Mouse (Mus musculus) layer of hippocampus, adult 9-11 months (tissue): ENCODE measurements at regions not wholly inside any gene's neighbourhood (a gene's known extent, or its start where the extent isn't known, plus 50 kb on each side); places are given as distances from the start of the nearest gene placed in this dataset.

Experiments
- DNase-seq: peaks from one replicate; pipeline ENCODE4 v3.0.0; 2022

- DNase-seq: no peak
Observed at GRCm38 (mm10) chr9:30519231-30519630, 92.3 kb downstream of the Snx19 start.
